Mouse (Mus musculus) erythroblast, embryonic 14.5 days (primary cell): ENCODE data around the gene Gm38392. TPM values are rescaled to one million over a fixed set of nuclear protein-coding genes. Genes with fewer than 3 reads are reported as not detected.

Source experiments
- H3K27me3 ChIP-seq: 2 replicates; pipeline ENCODE4 v1.6.1; 2012; ENCODE audit warnings: inconsistent platforms; ENCODE audit not compliant: control insufficient read depth
- H3K36me3 ChIP-seq: 2 replicates; pipeline ENCODE4 v1.6.1; 2012; ENCODE audit warnings: mild to moderate bottlenecking, inconsistent platforms; ENCODE audit not compliant: control insufficient read depth
- H3K4me1 ChIP-seq: 2 replicates; pipeline ENCODE4 v1.6.1; 2012; ENCODE audit warnings: inconsistent platforms; ENCODE audit not compliant: control insufficient read depth
- H3K4me3 ChIP-seq: replicated peaks from 2 replicates; pipeline ENCODE3; 2012; ENCODE audit warnings: moderate library complexity, mild to moderate bottlenecking, inconsistent platforms
- H3K9me3 ChIP-seq: 2 replicates; pipeline ENCODE4 v1.6.1; 2012; ENCODE audit warnings: low read length, inconsistent platforms, mixed read lengths; ENCODE audit not compliant: control insufficient read depth
- GATA1 ChIP-seq: IDR thresholded peaks from 2 replicates; pipeline ENCODE4 v1.6.1; 2012; ENCODE audit warnings: low read length, inconsistent platforms, mixed read lengths
- TAL1 ChIP-seq: IDR thresholded peaks from 3 replicates; pipeline ENCODE4 v1.6.1; 2012; ENCODE audit warnings: low read length, inconsistent platforms, mixed read lengths
- polyA plus RNA-seq: library from polyadenylated mRNA; stranded (reverse); fragments of >175 nt; gene quantifications from 2 replicates; pipeline ENCODE4 v1.2.3, GENCODE M21; 2012

Gm38392 gene
- polyA plus RNA-seq, 1 experiment, result not detected

- H3K27me3 ChIP-seq, result peaks cover 99% of the 10 kb centered on the region
These were observed 86.6 kb downstream of the Gm38392 start for GRCm38 (mm10) chr3:88200161-88200971.

GRCm38 (mm10) chr3:88199541-88200110 is 87.4 kb downstream of the Gm38392 start:
- H3K4me3 ChIP-seq, result no peak overlapping the region
- no peaks in the 10 kb centered on the region for H3K36me3 ChIP-seq
- no peaks in the 10 kb centered on the region; the same call in 1 of the 2 replicates for H3K9me3 ChIP-seq
- H3K4me1 ChIP-seq, result no peaks in the 10 kb centered on the region
- peaks cover 96% of the 10 kb centered on the region for H3K27me3 ChIP-seq
- TF ChIP-seq TAL1, result no peak
- no peak for TF ChIP-seq GATA1

More at GRCm38 (mm10) chr3:88200161-88200971, 86.6 kb downstream of the Gm38392 start:
- TF ChIP-seq GATA1 (no peak), TAL1 (no peak)
- H3K4me3 ChIP-seq, result no peak overlapping the region
- H3K36me3 ChIP-seq, result no peaks in the 10 kb centered on the region
- no peaks in the 10 kb centered on the region for H3K4me1 ChIP-seq
- no peaks in the 10 kb centered on the region; the same call in 1 of the 2 replicates for H3K9me3 ChIP-seq

- no peaks in the 10 kb centered on the region for H3K36me3 ChIP-seq
- no peaks in the 10 kb centered on the region; the same call in 1 of the 2 replicates for H3K9me3 ChIP-seq
- no peak overlapping the region for H3K4me3 ChIP-seq
- peaks cover 92% of the 10 kb centered on the region for H3K27me3 ChIP-seq
- H3K4me1 ChIP-seq, result no peaks in the 10 kb centered on the region
- TF ChIP-seq GATA1 (no peak), TAL1 (no peak)
These were observed 88.4 kb downstream of the Gm38392 start for GRCm38 (mm10) chr3:88198505-88199020.

- Histone ChIP-seq H3K4me1 (no peaks in the 10 kb centered on the region), H3K36me3 (no peaks in the 10 kb centered on the region), H3K27me3 (peaks cover 86% of the 10 kb centered on the region), H3K9me3 (no peaks in the 10 kb centered on the region; the same call in 1 of the 2 replicates), H3K4me3 (no peak overlapping the region)
- TF ChIP-seq GATA1 (no peak), TAL1 (no peak)
These were observed 89.1 kb downstream of the Gm38392 start for GRCm38 (mm10) chr3:88197741-88198504.

Other genes with a start within 250 kb of the Gm38392 start
- gene Gpatch4, start 244.1 kb downstream of the Gm38392 start, polyA plus RNA-seq, result 0.57 and 0.75 TPM in 2 replicates
- 1.2 and 2.1 TPM in 2 replicates for gene Naxe, start 228.7 kb downstream of the Gm38392 start, polyA plus RNA-seq
- not detected in 2 replicates for gene Ttc24, start 208.9 kb downstream of the Gm38392 start, polyA plus RNA-seq
- gene Iqgap3, start 205.2 kb downstream of the Gm38392 start, polyA plus RNA-seq, result 1.6 and 3.1 TPM in 2 replicates
- gene Mef2d, start 144.8 kb downstream of the Gm38392 start, polyA plus RNA-seq, result 2.6 and 3.4 TPM in 2 replicates
- not detected in 2 replicates for gene Rhbg, start 32.5 kb downstream of the Gm38392 start, polyA plus RNA-seq
- 0.08 and 0.12 TPM in 2 replicates for gene Tsacc, start 9.8 kb upstream of the Gm38392 start, polyA plus RNA-seq
- gene Cct3, start 9.9 kb upstream of the Gm38392 start, polyA plus RNA-seq, result 1.6 and 3.8 TPM in 2 replicates
- 4.4 and 10.8 TPM in 2 replicates for gene Glmp, start 37.8 kb upstream of the Gm38392 start, polyA plus RNA-seq
- gene Tmem79, start 48.9 kb upstream of the Gm38392 start, polyA plus RNA-seq, result 0.09 and 0.25 TPM in 2 replicates
- 16.0 and 20.1 TPM in 2 replicates for gene Smg5, start 49.0 kb upstream of the Gm38392 start, polyA plus RNA-seq
- gene Paqr6, start 77.4 kb upstream of the Gm38392 start, polyA plus RNA-seq, result 1.8 and 3.4 TPM in 2 replicates
- not detected in 2 replicates for gene Bglap3, start 85.5 kb upstream of the Gm38392 start, polyA plus RNA-seq
- gene Bglap2, start 91.5 kb upstream of the Gm38392 start, polyA plus RNA-seq, result not detected in 2 replicates
- gene Bglap, start 97.3 kb upstream of the Gm38392 start, polyA plus RNA-seq, result not detected in 2 replicates
- 40.0 and 42.2 TPM in 2 replicates for gene Pmf1, start 123.1 kb upstream of the Gm38392 start, polyA plus RNA-seq
- 1.1 and 1.2 TPM in 2 replicates for gene Slc25a44, start 137.9 kb upstream of the Gm38392 start, polyA plus RNA-seq
- gene Sema4a, start 174.0 kb upstream of the Gm38392 start, polyA plus RNA-seq, result 0.11 and 0.12 TPM in 2 replicates
- gene Lmna, start 222.7 kb upstream of the Gm38392 start, polyA plus RNA-seq, result 137 and 158 TPM in 2 replicates
- gene Mex3a, start 245.2 kb upstream of the Gm38392 start, polyA plus RNA-seq, result 0.01 and 0.02 TPM in 2 replicates